Mouse (Mus musculus) embryonic facial prominence, embryonic 14.5 days (tissue): ENCODE results near the gene Lrrc66. TPM values are rescaled to one million over a fixed set of nuclear protein-coding genes. Genes with fewer than 3 reads are reported as not detected.
"Not testable (repeated sequence)": the region's sequence is repeated elsewhere in the genome, so short reads cannot be mapped to it uniquely, and the experiment has no call there.

Experiments
- ATAC-seq: fragments of 200-750 bp; cut with Nextera tagmentation; 2 replicates; pipeline ENCODE4 v1.8.0; 2017; ENCODE audit warnings: low read depth, moderate number of reproducible peaks, moderate TSS enrichment
- DNase-seq: peaks from one replicate; pipeline ENCODE4 v3.0.0-alpha.2; 2015; ENCODE audit warnings: low spot score
- H3K27ac ChIP-seq: fragments of 300-500 bp; sonication (generic); replicated peaks from 2 replicates; pipeline ENCODE4 v1.5.1; 2014; ENCODE audit warnings: low read depth, mild to moderate bottlenecking, low read length, moderate library complexity
- H3K27me3 ChIP-seq: fragments of 300-500 bp; sonication (generic); replicated peaks from 2 replicates; pipeline ENCODE4 v1.6.1; 2014; ENCODE audit warnings: low read length; ENCODE audit not compliant: control insufficient read depth, insufficient read depth
- H3K36me3 ChIP-seq: fragments of 300-500 bp; sonication (generic); 2 replicates; pipeline ENCODE4 v1.6.1; 2014; ENCODE audit warnings: low read length, mixed read lengths; ENCODE audit not compliant: control insufficient read depth, insufficient read depth
- H3K4me1 ChIP-seq: fragments of 300-500 bp; sonication (generic); 2 replicates; pipeline ENCODE4 v1.6.1; 2014; ENCODE audit warnings: antibody characterized with exemption, low read length; ENCODE audit not compliant: control insufficient read depth, insufficient read depth
- H3K4me2 ChIP-seq: fragments of 300-500 bp; sonication (generic); 2 replicates; pipeline ENCODE4 v1.6.1; 2014; ENCODE audit warnings: low read depth, mild to moderate bottlenecking, low read length, moderate library complexity, mixed read lengths
- H3K4me3 ChIP-seq: fragments of 300-500 bp; sonication (generic); 2 replicates; pipeline ENCODE4 v1.5.1; 2014; ENCODE audit warnings: low read depth, mild to moderate bottlenecking, low read length
- H3K9ac ChIP-seq: fragments of 300-500 bp; sonication (generic); 2 replicates; pipeline ENCODE4 v1.6.1; 2014; ENCODE audit warnings: low read depth, mild to moderate bottlenecking, low read length, moderate library complexity, mixed read lengths
- H3K9me3 ChIP-seq: fragments of 300-500 bp; sonication (generic); 2 replicates; pipeline ENCODE4 v1.6.1; 2016; ENCODE audit warnings: low read length; ENCODE audit not compliant: control insufficient read depth
- WGBS: fragments of 180-500 bp; shearing (Covaris S2); extraction: QIAGEN DNeasy Blood & Tissue Kit; methylation state at CpG from one replicate; pipeline ENCODE4 v1.1.7; 2014; 5-methylcytosine and 5-hydroxymethylcytosine counted together
- polyA plus RNA-seq: library from polyadenylated mRNA; unstranded; fragments of >200 nt; fragmentation: Nextera tagmentation; extraction: Ambion mirVana; gene quantifications from 2 replicates; pipeline ENCODE4 v1.2.1, GENCODE M21; 2014

Gene Lrrc66
- polyA plus RNA-seq, 1 experiment from 2014 or later = not detected

DNA sequence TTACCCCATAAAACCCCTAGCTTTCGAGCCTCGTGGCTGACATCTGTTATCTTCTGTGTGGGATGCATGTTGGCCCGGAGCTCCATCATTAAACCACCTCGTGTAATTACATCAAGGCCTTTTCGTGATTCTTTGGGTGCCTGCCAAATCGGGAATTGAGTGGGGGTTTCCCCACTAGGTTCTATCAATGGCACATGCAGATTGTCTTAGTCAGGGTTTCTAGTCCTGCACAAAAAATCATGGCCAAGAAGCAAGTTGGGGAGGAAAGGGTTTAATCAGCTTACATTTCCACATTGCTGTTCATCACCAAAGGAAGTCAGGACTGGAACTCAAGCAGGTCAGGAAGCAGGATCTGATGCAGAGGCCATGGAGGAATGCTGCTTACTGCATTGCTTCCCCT is 48.3 kb downstream of the Lrrc66 start:
- not testable (repeated sequence) for H3K4me2 ChIP-seq, H3K36me3 ChIP-seq, ATAC-seq, H3K9me3 ChIP-seq, H3K27me3 ChIP-seq, H3K27ac ChIP-seq, H3K4me3 ChIP-seq, H3K9ac ChIP-seq, H3K4me1 ChIP-seq, DNase-seq
- 72% methylated on average over 6 of the region's 6 CpGs for WGBS

DNA sequence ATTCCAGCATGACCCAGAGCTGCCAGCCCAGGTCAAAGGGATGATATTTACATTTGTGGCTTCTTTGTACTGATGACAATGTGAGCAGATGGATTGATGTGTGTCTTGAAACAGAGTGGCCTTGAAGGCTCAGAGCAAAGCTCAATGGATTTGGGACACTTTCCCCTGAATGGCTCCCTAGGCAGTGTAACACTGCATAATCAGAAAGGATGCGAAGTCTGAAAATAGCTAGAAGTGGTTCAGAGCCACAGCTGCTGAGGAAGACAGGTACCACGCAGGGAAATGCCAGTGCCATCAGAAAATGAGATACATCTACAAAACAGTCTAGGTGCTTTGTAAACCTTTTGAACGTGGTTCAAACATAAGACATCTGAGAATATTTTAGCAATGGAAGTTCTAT is 54.2 kb downstream of the Lrrc66 start:
- WGBS = 85% methylated on average over 3 of the region's 3 CpGs
- ATAC-seq = no peak
- Histone ChIP-seq H3K4me3 (no peak overlapping the region), H3K4me2 (no peak overlapping the region), H3K27me3 (no peaks in the 10 kb centered on the region), H3K4me1 (no peaks in the 10 kb centered on the region), H3K27ac (no peak overlapping the region), H3K9ac (no peak overlapping the region), H3K36me3 (no peaks in the 10 kb centered on the region), H3K9me3 (no peaks in the 10 kb centered on the region)
- no peak for DNase-seq

DNA sequence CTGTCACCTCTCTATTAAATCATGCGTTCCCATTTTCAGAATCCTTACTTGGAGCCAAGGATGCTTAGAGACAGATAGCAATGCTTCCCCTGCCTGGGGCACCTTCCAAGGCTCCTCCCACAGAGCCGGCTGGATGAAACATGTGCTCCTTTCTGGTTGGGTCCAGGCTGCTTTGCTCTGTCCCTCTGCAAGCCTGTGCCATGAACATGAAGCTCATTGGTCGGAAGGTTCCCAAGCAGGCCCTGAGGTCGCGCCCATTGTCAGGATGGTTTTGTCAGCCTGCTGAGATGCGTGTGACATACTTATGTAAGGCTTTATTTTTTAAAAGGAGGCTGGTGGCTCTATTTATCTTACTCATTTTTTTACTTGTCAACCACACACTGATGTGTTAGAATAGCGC is 55.6 kb downstream of the Lrrc66 start:
- Histone ChIP-seq H3K9me3 (no peaks in the 10 kb centered on the region), H3K27ac (no peak overlapping the region), H3K9ac (no peak overlapping the region), H3K27me3 (no peaks in the 10 kb centered on the region), H3K4me1 (no peaks in the 10 kb centered on the region), H3K36me3 (no peaks in the 10 kb centered on the region), H3K4me3 (no peak overlapping the region), H3K4me2 (no peak overlapping the region)
- DNase-seq (no peak), ATAC-seq (no peak)
- WGBS = 64% methylated on average over 7 of the region's 7 CpGs

GRCm38 (mm10) chr5:73574616-73575015 is 57.7 kb downstream of the Lrrc66 start:
- H3K27me3 ChIP-seq = no peaks in the 10 kb centered on the region
- no peak for ATAC-seq
- no peak overlapping the region for H3K27ac ChIP-seq
- DNase-seq = no peak
- H3K4me3 ChIP-seq = no peak overlapping the region
- WGBS = 85% methylated on average over 4 of the region's 4 CpGs
- H3K4me1 ChIP-seq = no peaks in the 10 kb centered on the region
- H3K36me3 ChIP-seq = no peaks in the 10 kb centered on the region
- H3K4me2 ChIP-seq = no peak overlapping the region
- H3K9me3 ChIP-seq = no peaks in the 10 kb centered on the region
- H3K9ac ChIP-seq = no peak overlapping the region

GRCm38 (mm10) chr5:73573789-73574188 is 58.5 kb downstream of the Lrrc66 start:
- 75% methylated on average over 7 of the region's 7 CpGs for WGBS
- no peak overlapping the region for H3K9ac ChIP-seq
- H3K36me3 ChIP-seq = no peaks in the 10 kb centered on the region
- no peak overlapping the region for H3K27ac ChIP-seq
- no peak overlapping the region for H3K4me2 ChIP-seq
- no peak overlapping the region for H3K4me3 ChIP-seq
- ATAC-seq (no peak), DNase-seq (peak; percentile 29)
- H3K9me3 ChIP-seq = no peaks in the 10 kb centered on the region
- no peaks in the 10 kb centered on the region for H3K4me1 ChIP-seq
- no peaks in the 10 kb centered on the region for H3K27me3 ChIP-seq

DNA sequence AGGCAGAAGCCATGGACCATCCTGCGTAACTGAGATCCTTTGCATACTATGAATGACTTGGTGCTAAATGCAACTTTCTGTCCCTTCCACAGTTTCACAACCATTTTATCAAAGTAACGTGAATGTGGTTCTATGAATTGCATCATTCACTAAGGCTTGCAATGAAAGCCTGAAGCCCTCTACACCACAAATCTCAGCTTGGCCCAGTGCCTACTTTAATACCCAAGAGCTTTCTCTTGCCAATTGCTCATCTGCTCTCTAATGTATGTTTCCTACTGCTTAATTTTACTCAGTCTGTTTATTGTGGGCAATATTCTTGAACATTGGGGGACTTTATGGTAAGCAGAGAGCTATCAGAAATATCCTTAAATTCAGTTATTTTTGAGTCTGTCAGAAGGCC is 59.5 kb downstream of the Lrrc66 start:
- H3K4me1 ChIP-seq = no peaks in the 10 kb centered on the region
- H3K36me3 ChIP-seq = no peaks in the 10 kb centered on the region
- H3K9ac ChIP-seq = no peak overlapping the region
- no peak overlapping the region for H3K27ac ChIP-seq
- DNase-seq = peak; percentile 41
- no peak overlapping the region for H3K4me3 ChIP-seq
- H3K9me3 ChIP-seq = no peaks in the 10 kb centered on the region
- no peak overlapping the region for H3K4me2 ChIP-seq
- no peaks in the 10 kb centered on the region for H3K27me3 ChIP-seq
- 76% methylated on average over 2 of the region's 2 CpGs for WGBS
- no peak for ATAC-seq

GRCm38 (mm10) chr5:73571395-73572156 is 60.8 kb downstream of the Lrrc66 start:
- no peak for DNase-seq
- ATAC-seq = no peak
- 86% methylated on average over 6 of the region's 6 CpGs for WGBS

DNA sequence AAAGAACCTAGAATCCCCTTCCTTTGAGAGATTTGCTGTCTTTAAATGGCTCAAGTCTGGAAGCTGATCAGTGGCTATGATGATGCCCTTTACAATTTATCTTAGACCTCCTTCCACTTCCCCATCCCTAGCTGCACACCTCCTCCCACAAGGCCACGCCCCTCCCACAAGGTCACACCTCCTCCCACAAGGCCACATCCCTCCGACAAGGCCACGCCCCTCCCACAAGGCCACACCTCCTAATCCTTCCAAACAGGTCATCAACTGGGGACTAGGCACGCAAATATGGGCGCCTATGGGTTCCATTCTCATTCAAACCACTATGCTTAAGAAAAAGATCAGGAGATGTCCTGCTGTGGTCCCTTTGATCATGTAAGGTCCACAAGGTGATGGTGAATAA is 63.1 kb downstream of the Lrrc66 start:
- H3K27ac ChIP-seq = no peak overlapping the region
- WGBS = 78% methylated on average over 5 of the region's 5 CpGs
- H3K36me3 ChIP-seq = no peaks in the 10 kb centered on the region
- ATAC-seq (no peak), DNase-seq (no peak)
- H3K4me1 ChIP-seq = no peaks in the 10 kb centered on the region
- no peak overlapping the region for H3K4me2 ChIP-seq
- H3K27me3 ChIP-seq = no peaks in the 10 kb centered on the region
- no peak overlapping the region for H3K4me3 ChIP-seq
- H3K9me3 ChIP-seq = no peaks in the 10 kb centered on the region
- H3K9ac ChIP-seq = no peak overlapping the region

More at GRCm38 (mm10) chr5:73571395-73572156, 60.8 kb downstream of the Lrrc66 start:
- Histone ChIP-seq H3K27ac (no peak overlapping the region), H3K9ac (no peak overlapping the region), H3K4me1 (no peaks in the 10 kb centered on the region), H3K4me2 (no peak overlapping the region), H3K9me3 (no peaks in the 10 kb centered on the region), H3K36me3 (no peaks in the 10 kb centered on the region), H3K27me3 (no peaks in the 10 kb centered on the region), H3K4me3 (no peak overlapping the region)

DNA sequence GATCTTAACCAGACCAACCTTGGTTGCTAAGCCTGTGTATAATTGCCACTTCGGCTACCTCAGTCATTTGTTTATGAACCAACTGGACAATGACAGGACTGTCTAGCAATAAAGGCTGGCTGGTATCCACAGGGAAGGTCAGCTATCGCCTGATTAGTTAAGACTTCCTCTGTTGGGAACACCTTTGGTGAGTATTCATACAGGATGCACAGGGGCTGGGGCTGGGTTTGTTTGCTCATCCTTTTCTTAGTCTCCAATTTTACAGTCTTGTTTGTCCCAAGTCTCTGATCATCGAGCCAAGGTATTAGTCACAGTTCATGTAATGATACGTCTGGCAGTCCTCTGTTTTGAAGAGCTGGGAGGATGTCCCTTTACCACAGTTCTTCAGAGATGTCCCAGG is 65.4 kb downstream of the Lrrc66 start:
- WGBS = 72% methylated on average over 4 of the region's 4 CpGs
- H3K27ac ChIP-seq = no peak overlapping the region
- no peaks in the 10 kb centered on the region for H3K4me1 ChIP-seq
- H3K4me3 ChIP-seq = no peak overlapping the region
- no peaks in the 10 kb centered on the region for H3K9me3 ChIP-seq
- no peak overlapping the region for H3K9ac ChIP-seq
- no peaks in the 10 kb centered on the region for H3K27me3 ChIP-seq
- DNase-seq = no peak
- ATAC-seq = no peak
- no peak overlapping the region for H3K4me2 ChIP-seq
- no peaks in the 10 kb centered on the region for H3K36me3 ChIP-seq
